Mouse (Mus musculus) myocyte (in vitro differentiated cells): Measurements from ENCODE around the gene Tmem106a.

ENCODE experiments used
- CEBPB ChIP-seq: IDR thresholded peaks from 2 replicates; pipeline ENCODE4 v1.6.1; 2011; ENCODE audit warnings: mild to moderate bottlenecking, moderate library complexity; ENCODE audit not compliant: poor library complexity, insufficient read depth, severe bottlenecking
- MAX ChIP-seq: IDR thresholded peaks from one replicate; pipeline ENCODE4 v1.6.1; 2011; ENCODE audit warnings: low read depth, mild to moderate bottlenecking, control low read depth
- POLR2A ChIP-seq: IDR thresholded peaks from one replicate; pipeline ENCODE4 v1.6.1; 2011; ENCODE audit warnings: low read depth, mild to moderate bottlenecking, control low read depth, moderate library complexity; ENCODE audit not compliant: insufficient read length
- POLR2AphosphoS2 ChIP-seq: IDR thresholded peaks from one replicate; pipeline ENCODE4 v1.6.1; 2011; ENCODE audit warnings: low read depth, control low read depth; ENCODE audit not compliant: insufficient read length
- TCF12 ChIP-seq: IDR thresholded peaks from one replicate; pipeline ENCODE4 v1.6.1; 2011; ENCODE audit warnings: mild to moderate bottlenecking, control low read depth; ENCODE audit not compliant: poor library complexity, insufficient read depth, severe bottlenecking
- TCF3 ChIP-seq: IDR thresholded peaks from one replicate; pipeline ENCODE4 v1.6.1; 2011; ENCODE audit warnings: low read depth, control low read depth; ENCODE audit not compliant: insufficient read length
- USF1 ChIP-seq: IDR thresholded peaks from one replicate; pipeline ENCODE4 v1.6.1; 2011; ENCODE audit warnings: low read depth, mild to moderate bottlenecking, control low read depth, moderate library complexity

GRCm38 (mm10) chr11:101615380-101615779 lies 33.3 kb downstream of the Tmem106a start:
- TF ChIP-seq POLR2AphosphoS2 (no peak), POLR2A (no peak), TCF12 (no peak), TCF3 (no peak), MAX (no peak), CEBPB (no peak), USF1 (no peak)
